Mouse (Mus musculus) large intestine, adult 2 months (tissue): ENCODE data around the gene Tmem237. TPM values are rescaled to one million over a fixed set of nuclear protein-coding genes. Genes with fewer than 3 reads are reported as not detected.

Experiments
- DNase-seq: peaks from one replicate; pipeline ENCODE4 v3.0.0-alpha.2; 2012; ENCODE audit warnings: low read depth, low spot score
- WGBS: fragments of 180-500 bp; shearing (Covaris S2); methylation state at CpG from one replicate; pipeline ENCODE4 v1.1.7; 2018; 5-methylcytosine and 5-hydroxymethylcytosine counted together
- polyA plus RNA-seq: library from polyadenylated mRNA; depleted of rRNA; stranded (reverse); fragments of >200 nt; gene quantifications from 2 replicates; pipeline ENCODE4 v1.2.3, GENCODE M21; 2012; rRNA removed

Gene Tmem237
- polyA plus RNA-seq, 1 experiment, result 1.6 TPM

DNA sequence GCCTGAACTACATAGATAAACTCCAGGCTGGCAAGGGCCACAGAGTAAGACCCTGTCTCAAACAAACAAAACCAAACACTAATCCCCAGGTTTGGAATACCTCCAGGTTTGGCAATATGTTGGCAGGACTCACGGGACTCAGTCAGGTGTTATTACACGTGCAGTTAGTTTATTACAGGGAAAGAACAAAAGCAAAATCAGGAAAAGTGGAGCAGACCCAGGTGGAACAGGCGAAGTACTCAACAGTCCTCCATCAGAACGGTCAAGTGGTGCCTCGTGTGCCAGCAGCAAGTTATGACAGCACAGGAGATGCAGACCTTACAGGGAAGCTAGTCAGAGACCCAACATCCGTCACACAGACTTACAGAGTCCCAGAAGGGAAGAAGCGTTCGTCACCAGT is 9.7 kb downstream of the Tmem237 start:
- DNase-seq, result no peak
- 31% methylated on average over 8 of the region's 8 CpGs for WGBS

GRCm38 (mm10) chr1:59102071-59102470 is 18.1 kb downstream of the Tmem237 start:
- no peak for DNase-seq
- WGBS, result 85% methylated on average over 6 of the region's 6 CpGs

- DNase-seq, result no peak
- WGBS, result 86% methylated on average over 5 of the region's 5 CpGs
Measured at GRCm38 (mm10) chr1:59101020-59101419, 19.2 kb downstream of the Tmem237 start.

DNA sequence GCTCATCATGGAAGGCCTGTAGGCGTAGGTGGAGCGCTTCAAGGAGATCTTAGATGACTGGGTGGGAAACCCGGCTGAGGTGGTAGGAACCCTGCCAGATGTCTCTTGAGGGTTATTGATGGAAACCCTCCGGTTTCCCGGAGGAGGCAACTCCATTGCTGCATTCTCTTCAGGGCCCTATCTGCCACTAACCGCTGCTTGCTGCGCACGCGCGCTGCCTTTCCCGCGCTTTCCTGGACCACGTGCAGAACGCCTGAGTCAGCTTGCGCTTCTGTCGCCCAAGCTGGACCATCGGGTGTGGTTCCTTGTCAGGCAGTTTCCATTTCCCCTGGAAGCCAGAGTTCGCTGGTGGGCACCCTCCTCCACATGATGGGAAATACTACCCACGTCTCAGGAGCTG is 25.5 kb downstream of the Tmem237 start, which contains the start of gene C2cd6:
Gene C2cd6 (minus strand): TSS at position 196 of the 400 bp plus-strand sequence.
- DNase-seq, result no peak
- 91% methylated on average over 19 of the region's 19 CpGs for WGBS

DNA sequence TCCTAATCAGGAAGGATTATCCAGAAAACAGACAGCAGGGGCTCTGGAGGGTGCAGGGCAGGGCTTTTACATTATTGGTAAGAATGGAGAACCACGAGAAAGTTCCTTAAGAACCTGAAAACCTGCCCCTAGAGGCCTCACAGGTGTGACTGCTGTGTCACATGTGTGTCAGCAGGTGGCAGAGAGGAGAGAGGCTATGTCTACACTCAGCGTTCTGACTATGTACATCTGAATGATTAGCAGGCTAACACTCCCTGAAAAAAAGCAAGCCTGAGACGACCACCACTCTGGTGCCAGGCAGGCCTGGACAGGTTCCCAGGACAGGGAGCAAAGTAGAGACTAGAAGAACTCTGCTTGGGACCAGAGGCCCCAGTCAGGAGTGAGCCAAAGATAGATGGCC is 49.3 kb downstream of the Tmem237 start:
- 15% methylated on average over 3 of the region's 3 CpGs for WGBS

GRCm38 (mm10) chr1:59067976-59068375 is 52.2 kb downstream of the Tmem237 start:
- WGBS, result 10% methylated on average over 3 of the region's 3 CpGs
- no peak for DNase-seq

More for the DNA sequence above, 49.3 kb downstream of the Tmem237 start:
- DNase-seq, result no peak

- 36% methylated on average over 3 of the region's 3 CpGs for WGBS
- DNase-seq, result no peak
Measured at GRCm38 (mm10) chr1:59063697-59064096, 56.5 kb downstream of the Tmem237 start.

GRCm38 (mm10) chr1:59056955-59057354 is 63.3 kb downstream of the Tmem237 start:
- 27% methylated on average over 2 of the region's 2 CpGs for WGBS
- DNase-seq, result no peak

- DNase-seq, result no peak
- 51% methylated on average over 2 of the region's 2 CpGs for WGBS
Measured at GRCm38 (mm10) chr1:59051306-59051705, 68.9 kb downstream of the Tmem237 start.

Other genes starting within 250 kb of the Tmem237 start
- 7.1 and 14.5 TPM in 2 replicates for gene Trak2, start 147.0 kb downstream of the Tmem237 start, polyA plus RNA-seq
- 8.7 and 11.5 TPM in 2 replicates for gene Stradb, start 146.9 kb downstream of the Tmem237 start, polyA plus RNA-seq
- gene C2cd6, start 25.5 kb downstream of the Tmem237 start, polyA plus RNA-seq, result not detected in 2 replicates
- 1.2 and 2.5 TPM in 2 replicates for gene Mpp4, start 43.0 kb upstream of the Tmem237 start, polyA plus RNA-seq
- gene Als2, start 116.8 kb upstream of the Tmem237 start, polyA plus RNA-seq, result 3.5 and 10.3 TPM in 2 replicates
- gene Cdk15, start 136.5 kb upstream of the Tmem237 start, polyA plus RNA-seq, result not detected in 2 replicates